ENCODE assay signal across 12 mouse cellular contexts in genomic region chr2:106182051-106182450, GRCm38 (mm10).
DNase-seq lines count a peak whose midpoint lies in the region; ATAC-seq and TF ChIP-seq lines count a peak whose summit lies in the region.
"Had no signal": no experiment of that assay in that cellular context is flagged by ENCODE, and none has a peak within 500 bp of the region (broad histone marks: within the 10 kb centered on the region; RNA-seq: fewer than 3 reads in every experiment).

No protein-coding gene starts in this region.

- H3K9me3 ChIP-seq in kidney, embryonic 16.5 days (ENCODE audit: low read length): no peaks in the 10 kb centered on the region
- H3K9me3 ChIP-seq in forebrain, embryonic 12.5 days: no peaks in the 10 kb centered on the region
- no peaks in the 10 kb centered on the region for H3K9me3 ChIP-seq in hindbrain, postnatal 0 days (ENCODE audit: low read length)
- H3K9me3 ChIP-seq in neural tube, embryonic 13.5 days: no peaks in the 10 kb centered on the region
- H3K9me3 ChIP-seq: embryonic facial prominence, embryonic 15.5 days had no signal

- WGBS in kidney, embryonic 16.5 days: 7% methylated on average over 8 of the region's 10 CpGs
- 11% methylated on average over 9 of the region's 10 CpGs for WGBS in forebrain, embryonic 12.5 days
- 7% methylated on average over 9 of the region's 10 CpGs for WGBS in hindbrain, postnatal 0 days
- 2% methylated on average over 9 of the region's 10 CpGs for WGBS in neural tube, embryonic 13.5 days

- no peak for DNase-seq in kidney, adult 9 months
- peak; percentile 81 for DNase-seq in hindbrain, postnatal 0 days (ENCODE audit: low spot score)
- no peak for DNase-seq in adipocyte (ENCODE audit: low spot score)
- no peak for DNase-seq in layer of hippocampus, adult 11-12 months (ENCODE audit: low spot score)
- no peak for DNase-seq in left cerebral cortex, postnatal 14 days (ENCODE audit: low spot score in 2 of 2)
- DNase-seq: gastrocnemius, postnatal 25 days; heart, postnatal 36 days had no signal

- no peaks in the 10 kb centered on the region for H3K27me3 ChIP-seq in kidney, embryonic 16.5 days (ENCODE audit: insufficient read depth, low read length)
- peaks cover 7% of the 10 kb centered on the region; the same call in 1 of the 2 replicates for H3K27me3 ChIP-seq in forebrain, embryonic 12.5 days
- H3K27me3 ChIP-seq in hindbrain, postnatal 0 days (ENCODE audit: insufficient read depth, low read length): no peaks in the 10 kb centered on the region
- H3K27me3 ChIP-seq in neural tube, embryonic 13.5 days: 0 out of 2 replicates have a peak, but pooled peaks cover 1% of the 10 kb centered on the region
- H3K27me3 ChIP-seq: CH12.LX had no signal

- intact Hi-C loops in left cerebral cortex, postnatal 14 days (cut with DNase I): no loop called here

- peak; percentile 88; the same call in 1 of the 2 replicates for ATAC-seq in kidney, embryonic 16.5 days (ENCODE audit: low FRiP score, low TSS enrichment)
- ATAC-seq in forebrain, embryonic 12.5 days (ENCODE audit: low FRiP score): peak; percentile 75; the same call in 1 of the 2 replicates
- ATAC-seq in hindbrain, postnatal 0 days: peak; percentile 95
- ATAC-seq in neural tube, embryonic 13.5 days (ENCODE audit: low read depth): peak; percentile 86

- H3K4me3 ChIP-seq in kidney, embryonic 16.5 days (ENCODE audit: low read length): no peak overlapping the region
- H3K4me3 ChIP-seq in forebrain, embryonic 12.5 days (replicated peaks): 0 out of 2 replicates have a peak overlapping the region, but pooled peaks have one; percentile 13
- peak overlapping the region; percentile 25 for H3K4me3 ChIP-seq in hindbrain, postnatal 0 days (ENCODE audit: low read length)
- peak overlapping the region; percentile 12; the same call in 1 of the 2 replicates for H3K4me3 ChIP-seq in neural tube, embryonic 13.5 days
- H3K4me3 ChIP-seq: embryonic facial prominence, embryonic 15.5 days had no signal

- H3K4me2 ChIP-seq in kidney, embryonic 16.5 days (replicated peaks; ENCODE audit: low read depth, low read length): 0 out of 2 replicates have a peak overlapping the region, but pooled peaks have one; percentile 14
- peak overlapping the region; percentile 49 for H3K4me2 ChIP-seq in forebrain, embryonic 12.5 days
- peak overlapping the region; percentile 55 for H3K4me2 ChIP-seq in hindbrain, postnatal 0 days (ENCODE audit: low read depth, low read length)
- peak overlapping the region; percentile 45 for H3K4me2 ChIP-seq in neural tube, embryonic 13.5 days
- H3K4me2 ChIP-seq: embryonic facial prominence, embryonic 15.5 days had no signal

- TF ChIP-seq CTCF in hindbrain, postnatal 0 days (IDR thresholded peaks at IDR 0.05; ENCODE audit: low read depth): no peak

- H3K4me1 ChIP-seq in kidney, embryonic 16.5 days (ENCODE audit: insufficient read depth, low read length): no peaks in the 10 kb centered on the region
- peaks cover 7% of the 10 kb centered on the region for H3K4me1 ChIP-seq in forebrain, embryonic 12.5 days
- no peaks in the 10 kb centered on the region for H3K4me1 ChIP-seq in hindbrain, postnatal 0 days (ENCODE audit: insufficient read depth, low read length)
- H3K4me1 ChIP-seq in neural tube, embryonic 13.5 days (replicated peaks): peaks cover 13% of the 10 kb centered on the region
- H3K4me1 ChIP-seq: embryonic facial prominence, embryonic 15.5 days had no signal

- no peak overlapping the region for H3K27ac ChIP-seq in kidney, embryonic 16.5 days (ENCODE audit: low read length)
- no peak overlapping the region for H3K27ac ChIP-seq in forebrain, embryonic 12.5 days
- H3K27ac ChIP-seq in hindbrain, postnatal 0 days: no peak overlapping the region; the same call in 1 of the 2 replicates
- H3K27ac ChIP-seq in neural tube, embryonic 13.5 days (replicated peaks): no peak overlapping the region
- H3K27ac ChIP-seq: embryonic facial prominence, embryonic 15.5 days had no signal

- H3K36me3 ChIP-seq in kidney, embryonic 16.5 days (ENCODE audit: insufficient read depth, low read length): no peaks in the 10 kb centered on the region
- no peaks in the 10 kb centered on the region for H3K36me3 ChIP-seq in forebrain, embryonic 12.5 days (replicated peaks)
- no peaks in the 10 kb centered on the region for H3K36me3 ChIP-seq in hindbrain, postnatal 0 days (ENCODE audit: insufficient read depth, low read length)
- no peaks in the 10 kb centered on the region for H3K36me3 ChIP-seq in neural tube, embryonic 13.5 days
- H3K36me3 ChIP-seq: embryonic facial prominence, embryonic 15.5 days had no signal

- H3K9ac ChIP-seq in kidney, embryonic 16.5 days (replicated peaks; ENCODE audit: low read length): no peak overlapping the region
- no peak overlapping the region for H3K9ac ChIP-seq in forebrain, embryonic 12.5 days
- no peak overlapping the region for H3K9ac ChIP-seq in hindbrain, postnatal 0 days (replicated peaks; ENCODE audit: low read length)
- no peak overlapping the region for H3K9ac ChIP-seq in neural tube, embryonic 13.5 days
- H3K9ac ChIP-seq: embryonic facial prominence, embryonic 15.5 days had no signal
